Mouse (Mus musculus): ENCODE measurements at regions not wholly inside any gene's neighbourhood (a gene's known extent, or its start where the extent isn't known, plus 50 kb on each side); places are given as distances from the start of the nearest gene placed in this dataset.

GRCm38 (mm10) chr13:5345712-5346111 lies 515.6 kb upstream of the Klf6 start:
- TF ChIP-seq CHD2 (IDR thresholded peaks at IDR 0.05; ENCODE audit: low read depth, low read length) (no peak), MAFK (IDR thresholded peaks at IDR 0.05; ENCODE audit: insufficient read depth, low read depth, low read length) (no peak), HCFC1 (IDR thresholded peaks at IDR 0.05; ENCODE audit: borderline replicate concordance, insufficient read depth, low read length) (no peak), ZC3H11A (IDR thresholded peaks at IDR 0.05; ENCODE audit: borderline replicate concordance, low read depth, low read length) (no peak), ZNF384 (IDR thresholded peaks at IDR 0.05; ENCODE audit: low read depth, low read length) (no peak)

Measured in ES-E14 (cell line).